Mouse (Mus musculus) lung, postnatal 10 days (tissue): ENCODE measurements around the gene Aldh1a7.
"Not testable (repeated sequence)": the region's sequence is repeated elsewhere in the genome, so short reads cannot be mapped to it uniquely, and the experiment has no call there.

Experiments used
- DNase-seq: peaks from one replicate; pipeline ENCODE4 v3.0.0; 2021

Gene Aldh1a7

GRCm38 (mm10) chr19:20727381-20727780, at the start of gene Aldh1a7:
TSS of gene Aldh1a7 (minus strand) at chr19:20727562.
- peak; percentile 29 for DNase-seq

DNA sequence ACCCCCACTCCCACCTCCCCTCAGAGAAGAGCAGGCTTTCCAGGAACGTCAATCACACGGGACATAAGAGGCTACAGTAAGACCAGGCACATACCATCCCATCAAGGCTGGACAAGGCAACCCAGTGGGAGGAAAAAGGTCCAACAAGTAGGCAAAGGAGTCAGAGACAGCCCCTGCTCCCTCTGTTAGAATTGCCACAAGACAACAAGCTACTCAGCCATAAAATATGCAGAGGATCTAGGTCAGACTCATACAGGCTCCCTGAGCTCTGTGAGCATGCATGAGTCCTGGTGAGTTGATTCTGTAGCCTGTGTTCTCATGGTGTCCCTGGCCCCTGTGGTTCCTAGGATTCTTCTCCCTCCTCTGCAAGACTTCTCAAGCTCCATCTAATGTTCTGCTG, 48.3 kb upstream of the Aldh1a7 start:
- DNase-seq = no peak

- no peak for DNase-seq
Measured at GRCm38 (mm10) chr19:20773941-20774340, 46.6 kb upstream of the Aldh1a7 start.

DNA sequence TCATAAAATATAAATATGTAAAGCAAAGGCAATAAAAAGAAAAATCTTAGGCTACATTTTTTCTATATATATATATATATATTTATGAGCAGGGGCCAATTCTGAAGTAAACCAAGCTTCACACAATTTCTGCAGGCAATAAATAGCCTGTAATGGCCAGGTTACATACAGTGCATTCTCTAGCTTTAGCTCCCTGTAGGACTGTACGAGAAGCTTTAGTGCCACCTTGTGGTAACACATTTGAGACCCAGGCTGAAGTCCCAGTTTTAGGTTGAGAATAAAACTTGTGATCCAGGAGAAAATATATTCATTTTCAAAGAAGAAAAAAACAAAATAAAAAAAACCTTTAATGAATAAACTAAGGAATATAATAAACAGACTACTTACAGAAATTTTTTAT, 36.9 kb upstream of the Aldh1a7 start:
- DNase-seq = peak; percentile 44

DNA sequence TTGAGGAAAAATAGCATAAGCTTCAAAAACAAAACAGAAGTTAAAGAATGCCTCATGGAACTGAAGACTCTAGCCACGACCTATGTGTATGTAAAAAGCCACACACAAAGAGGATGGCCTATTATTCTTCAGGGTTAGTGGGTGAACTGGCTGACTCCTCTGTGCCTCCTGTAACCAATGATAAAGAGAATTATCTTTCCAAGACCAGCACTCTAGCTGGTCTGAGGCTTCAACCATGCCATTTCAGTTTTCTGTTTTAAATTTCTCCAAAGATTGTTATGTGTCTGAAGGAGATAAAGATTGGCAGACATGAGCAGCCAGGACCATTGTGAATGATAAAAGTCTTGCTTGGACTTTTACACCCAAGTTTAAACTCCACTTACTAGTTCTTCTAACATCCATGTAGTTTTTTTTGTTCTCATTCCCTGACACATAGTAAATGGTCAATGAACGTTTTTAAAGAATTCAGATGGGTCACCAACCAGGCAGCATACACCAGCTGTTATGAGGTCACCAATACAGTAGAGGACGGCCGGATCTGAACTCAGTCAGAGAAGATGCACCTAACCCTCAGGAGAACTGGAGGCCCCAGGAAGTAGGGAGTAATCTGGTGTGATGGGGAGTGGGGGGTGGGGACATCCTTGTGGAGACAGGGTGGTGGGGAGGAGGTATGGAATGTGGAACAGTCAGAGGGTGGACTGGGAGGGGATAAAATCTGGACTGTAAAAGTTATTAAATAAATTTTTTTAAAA, 34.5 kb upstream of the Aldh1a7 start:
- no peak for DNase-seq

DNA sequence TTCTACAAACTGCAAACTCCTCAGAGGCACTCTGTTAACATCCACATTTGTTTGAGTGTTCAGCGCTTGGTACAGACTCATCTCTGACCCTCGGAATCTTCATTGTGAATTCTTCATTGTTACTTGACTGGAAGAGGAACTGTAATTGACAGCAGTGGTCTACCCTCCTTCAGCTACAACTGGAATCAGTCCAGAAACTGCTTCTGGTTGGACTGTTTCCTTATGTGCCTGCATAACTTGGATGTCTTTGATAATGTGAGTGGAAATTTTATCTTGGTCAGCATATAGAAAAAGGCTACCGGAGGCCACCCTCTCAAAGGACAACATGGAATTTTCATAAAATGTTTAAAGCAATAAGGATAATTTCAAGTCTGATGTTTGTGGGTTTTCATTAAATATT, 33.8 kb upstream of the Aldh1a7 start:
- DNase-seq = no peak

GRCm38 (mm10) chr19:20744630-20745029, 17.3 kb upstream of the Aldh1a7 start:
- no peak for DNase-seq

- DNase-seq = no peak
Measured at GRCm38 (mm10) chr19:20728278-20728677, 916 bp upstream of the Aldh1a7 start.

- DNase-seq = no peak
Measured at GRCm38 (mm10) chr19:20722913-20723312, 4.4 kb downstream of the Aldh1a7 start.

DNA sequence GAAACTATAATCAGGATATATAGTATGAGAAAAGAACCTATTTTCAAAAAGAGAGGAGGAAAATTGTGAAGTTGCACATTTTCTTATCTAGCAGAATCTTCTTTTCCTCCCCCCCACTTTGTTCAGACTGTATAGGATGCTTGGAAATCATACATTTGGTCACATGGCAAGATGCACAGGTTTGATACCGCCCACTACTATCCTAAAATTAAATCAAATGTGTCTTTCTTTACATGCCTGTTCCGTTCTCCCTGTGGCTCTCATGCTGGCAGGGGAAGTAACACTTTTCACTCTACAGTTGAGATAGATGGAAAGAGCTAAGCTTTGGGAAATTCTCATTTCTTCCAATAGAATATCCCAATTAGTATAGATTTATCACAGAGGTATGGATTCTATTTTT, 7.1 kb downstream of the Aldh1a7 start:
- no peak for DNase-seq

GRCm38 (mm10) chr19:20715617-20716016, 11.7 kb downstream of the Aldh1a7 start:
- no peak for DNase-seq

GRCm38 (mm10) chr19:20715093-20715492, 12.3 kb downstream of the Aldh1a7 start:
- no peak for DNase-seq

DNA sequence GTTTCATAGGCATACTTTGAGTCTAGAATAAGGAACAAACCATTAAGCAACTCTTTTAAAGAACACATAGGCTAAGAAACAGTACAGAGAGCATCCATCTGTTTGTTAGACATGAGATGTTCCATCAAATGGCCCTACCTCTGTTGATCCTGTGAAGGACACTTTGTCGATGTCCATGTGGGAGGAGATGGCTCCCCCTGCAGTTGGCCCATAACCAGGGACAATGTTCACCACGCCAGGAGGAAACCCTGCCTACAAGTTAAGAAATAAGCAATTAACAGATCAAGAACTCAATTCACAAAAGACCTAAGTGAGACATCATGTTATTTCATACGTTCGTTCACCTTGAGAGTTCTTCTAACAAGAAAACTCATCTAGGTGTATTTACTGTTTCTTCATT, 12.8 kb downstream of the Aldh1a7 start:
- DNase-seq = no peak

- no peak for DNase-seq
Measured at GRCm38 (mm10) chr19:20707159-20707558, 20.2 kb downstream of the Aldh1a7 start.

- no peak for DNase-seq
Measured at GRCm38 (mm10) chr19:20706747-20707146, 20.6 kb downstream of the Aldh1a7 start.

DNA sequence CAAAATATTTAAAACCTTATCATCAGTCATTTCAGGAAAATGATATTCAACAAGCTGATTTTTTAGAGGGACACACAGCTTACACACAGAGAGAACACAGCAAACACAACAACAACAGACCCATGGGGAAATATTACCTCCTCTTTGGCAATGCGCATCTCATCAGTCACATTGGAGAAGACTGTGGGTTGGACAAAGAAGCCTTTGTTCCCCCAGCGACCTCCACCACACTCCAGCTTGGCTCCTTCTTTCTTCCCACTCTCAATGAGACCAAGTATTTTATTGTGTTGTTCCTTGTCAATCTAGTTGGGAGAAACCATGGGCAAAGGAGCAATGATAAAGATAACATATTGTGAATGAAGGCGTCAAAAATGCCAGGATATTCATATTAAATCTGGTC, 25.3 kb downstream of the Aldh1a7 start:
- DNase-seq = no peak

GRCm38 (mm10) chr19:20677697-20678355, 49.5 kb downstream of the Aldh1a7 start:
- DNase-seq = no peak

GRCm38 (mm10) chr19:20654141-20654873, 73.1 kb downstream of the Aldh1a7 start:
- DNase-seq = no peak

GRCm38 (mm10) chr19:20653082-20653676, 74.2 kb downstream of the Aldh1a7 start:
- DNase-seq = no peak

DNA sequence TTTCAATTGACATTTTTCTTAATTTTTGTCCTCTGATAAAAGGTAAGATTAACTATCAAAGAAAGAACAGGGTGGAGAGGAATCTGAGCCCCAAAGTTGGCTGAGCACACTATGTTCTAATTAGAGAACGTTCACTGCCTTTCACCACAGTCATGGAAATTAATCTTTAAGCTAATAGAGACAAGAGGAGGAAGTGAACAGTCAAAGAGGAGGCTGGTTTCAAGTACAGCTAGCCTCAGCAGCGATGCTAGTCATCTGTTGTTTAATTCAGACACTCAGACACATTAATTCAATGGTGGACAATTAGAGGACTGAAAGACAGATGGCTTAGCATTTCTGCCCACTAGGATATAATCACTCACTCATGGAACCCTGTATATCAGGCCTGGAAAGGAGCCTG, 77.4 kb downstream of the Aldh1a7 start:
- no peak for DNase-seq

- not testable (repeated sequence) for DNase-seq
Measured at GRCm38 (mm10) chr19:20647496-20647895, 79.9 kb downstream of the Aldh1a7 start.

DNA sequence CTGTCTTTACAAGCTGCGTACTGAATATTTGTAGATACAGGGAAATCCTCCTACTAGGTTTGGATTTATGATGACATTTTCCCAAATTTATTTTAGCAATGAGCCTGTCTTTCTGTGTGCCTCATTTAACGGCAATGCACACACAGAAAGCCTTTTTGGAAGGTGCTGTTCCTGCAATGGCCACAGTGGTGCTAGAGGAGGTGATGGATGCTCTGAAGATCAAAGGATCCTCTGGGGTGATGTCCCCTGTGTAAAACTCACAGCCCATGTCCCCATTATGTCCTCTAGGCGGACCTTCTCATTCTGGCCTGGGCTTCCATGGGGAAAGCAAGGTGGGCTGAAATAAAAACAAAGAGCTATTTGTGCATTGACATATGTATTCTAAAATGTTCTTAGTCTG, 83.0 kb downstream of the Aldh1a7 start:
- no peak for DNase-seq
